Mouse (Mus musculus) liver, embryonic 14.5 days (tissue): ENCODE measurements around the gene Ltb4r2.

Source experiments
- CTCF ChIP-seq: IDR thresholded peaks from 2 replicates; pipeline ENCODE4 v1.5.1; 2016; ENCODE audit warnings: antibody characterized with exemption, low read depth, control low read depth
- EP300 ChIP-seq: IDR thresholded peaks from 2 replicates; pipeline ENCODE4 v1.6.1; 2016; ENCODE audit warnings: antibody characterized with exemption, low read depth

DNA sequence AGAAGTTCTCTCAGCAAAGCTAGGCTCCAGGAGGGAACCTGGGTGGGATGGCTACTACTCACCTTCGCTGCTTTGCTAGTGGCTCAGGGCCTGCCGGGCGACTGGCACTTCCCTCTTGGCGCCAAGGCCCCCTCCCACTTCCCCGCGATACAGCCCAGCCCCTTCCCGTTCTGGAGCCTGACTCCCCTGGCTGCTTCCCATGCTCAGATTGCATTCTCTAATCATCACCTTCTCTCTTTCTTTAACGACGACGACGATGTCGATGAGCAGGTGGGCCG lies 22.7 kb downstream of the Ltb4r2 start, which contains the start of gene Adcy4:
- TF ChIP-seq CTCF (no peak), EP300 (no peak)
